Mouse (Mus musculus) cerebellum, adult 2 months (tissue): ENCODE data around the gene Prn.

Source experiments
- CTCF ChIP-seq: fragments of 200-500 bp; IDR thresholded peaks from 2 replicates; pipeline ENCODE4 v1.5.1; 2011; ENCODE audit warnings: low read depth, mild to moderate bottlenecking, control low read depth, low read length, moderate library complexity, borderline replicate concordance; ENCODE audit not compliant: insufficient read depth
- POLR2A ChIP-seq: fragments of 200-500 bp; IDR thresholded peaks from 2 replicates; pipeline ENCODE4 v1.6.1; 2011; ENCODE audit warnings: low read length, control low read depth, borderline replicate concordance; ENCODE audit not compliant: insufficient read depth

- TF ChIP-seq POLR2A (no peak), CTCF (no peak)
Measured at GRCm38 (mm10) chr2:131980866-131981265, 71.1 kb downstream of the Prn start.
